Mouse (Mus musculus): ENCODE measurements around the gene Nup85.

GRCm38 (mm10) chr11:115536856-115537568, 27.2 kb upstream of the Nup85 start:
- TF ChIP-seq POLR2A (IDR thresholded peaks at IDR 0.05; ENCODE audit: insufficient read depth, low read depth, low read length): no peak
- TF ChIP-seq CTCF (IDR thresholded peaks at IDR 0.05): no peak
- no peak for TF ChIP-seq EP300 (IDR thresholded peaks at IDR 0.05; ENCODE audit: insufficient read depth, low read depth, low read length)

All from heart, adult 2 months (tissue).